Mouse (Mus musculus): Measurements from ENCODE around the gene Tmem255a. TPM values are rescaled to one million over a fixed set of nuclear protein-coding genes. Genes with fewer than 3 reads are reported as not detected.

Gene Tmem255a
- polyA plus RNA-seq, 1 experiment: not detected

- no peaks in the 10 kb centered on the region for H3K4me1 ChIP-seq (ENCODE audit: control insufficient read depth, insufficient read depth, low read length)
- no peak overlapping the region for H3K27ac ChIP-seq (ENCODE audit: insufficient read depth, low read depth, low read length)
- H3K4me3 ChIP-seq (ENCODE audit: insufficient read depth, low read depth, low read length): no peak overlapping the region
- 45% methylated on average over 2 of the region's 2 CpGs for WGBS
- TF ChIP-seq CTCF (IDR thresholded peaks at IDR 0.05; ENCODE audit: insufficient read depth, low read depth, low read length): no peak
- no peak for TF ChIP-seq POLR2A (IDR thresholded peaks at IDR 0.05; ENCODE audit: insufficient read depth, low read depth, low read length)
These were observed 29.5 kb downstream of the Tmem255a start for GRCm38 (mm10) chrX:38222757-38223156.

- no peaks in the 10 kb centered on the region for H3K4me1 ChIP-seq (ENCODE audit: control insufficient read depth, insufficient read depth, low read length)
- TF ChIP-seq POLR2A (IDR thresholded peaks at IDR 0.05; ENCODE audit: insufficient read depth, low read depth, low read length) (no peak), CTCF (IDR thresholded peaks at IDR 0.05; ENCODE audit: insufficient read depth, low read depth, low read length) (no peak)
- H3K27ac ChIP-seq (ENCODE audit: insufficient read depth, low read depth, low read length): no peak overlapping the region
- no peak overlapping the region for H3K4me3 ChIP-seq (ENCODE audit: insufficient read depth, low read depth, low read length)
- 76% methylated on average over 2 of the region's 2 CpGs for WGBS
These were observed 34.6 kb downstream of the Tmem255a start for GRCm38 (mm10) chrX:38217676-38217991.

- Histone ChIP-seq H3K27ac (ENCODE audit: insufficient read depth, low read depth, low read length) (no peak overlapping the region), H3K4me1 (ENCODE audit: control insufficient read depth, insufficient read depth, low read length) (no peaks in the 10 kb centered on the region), H3K4me3 (ENCODE audit: insufficient read depth, low read depth, low read length) (no peak overlapping the region)
- WGBS: 70% methylated on average over 9 of the region's 9 CpGs
- TF ChIP-seq CTCF (IDR thresholded peaks at IDR 0.05; ENCODE audit: insufficient read depth, low read depth, low read length) (no peak), POLR2A (IDR thresholded peaks at IDR 0.05; ENCODE audit: insufficient read depth, low read depth, low read length) (no peak)
These were observed 35.1 kb downstream of the Tmem255a start for GRCm38 (mm10) chrX:38216986-38217675.

GRCm38 (mm10) chrX:38207392-38207791 lies 44.8 kb downstream of the Tmem255a start:
- 60% methylated on average over 1 of the region's 1 CpGs for WGBS
- H3K4me1 ChIP-seq (ENCODE audit: control insufficient read depth, insufficient read depth, low read length): 0 out of 2 replicates have a peak, but pooled peaks cover 4% of the 10 kb centered on the region
- no peak overlapping the region for H3K27ac ChIP-seq (ENCODE audit: insufficient read depth, low read depth, low read length)
- TF ChIP-seq CTCF (IDR thresholded peaks at IDR 0.05; ENCODE audit: insufficient read depth, low read depth, low read length) (no peak), POLR2A (IDR thresholded peaks at IDR 0.05; ENCODE audit: insufficient read depth, low read depth, low read length) (no peak)
- H3K4me3 ChIP-seq (ENCODE audit: insufficient read depth, low read depth, low read length): no peak overlapping the region

GRCm38 (mm10) chrX:38201816-38202215 lies 50.4 kb downstream of the Tmem255a start:
- Histone ChIP-seq H3K27ac (ENCODE audit: insufficient read depth, low read depth, low read length) (peak overlapping the region; percentile 64), H3K4me1 (ENCODE audit: control insufficient read depth, insufficient read depth, low read length) (peaks cover 7% of the 10 kb centered on the region; the same call in 1 of the 2 replicates), H3K4me3 (ENCODE audit: insufficient read depth, low read depth, low read length) (no peak overlapping the region)
- TF ChIP-seq POLR2A (IDR thresholded peaks at IDR 0.05; ENCODE audit: insufficient read depth, low read depth, low read length) (no peak), CTCF (IDR thresholded peaks at IDR 0.05; ENCODE audit: insufficient read depth, low read depth, low read length) (no peak)
- 27% methylated on average over 2 of the region's 2 CpGs for WGBS

GRCm38 (mm10) chrX:38190458-38190764 lies 61.8 kb downstream of the Tmem255a start:
- H3K4me3 ChIP-seq (ENCODE audit: insufficient read depth, low read depth, low read length): peak overlapping the region; percentile 84
- WGBS: 26% methylated on average over 3 of the region's 3 CpGs
- TF ChIP-seq POLR2A (IDR thresholded peaks at IDR 0.05; ENCODE audit: insufficient read depth, low read depth, low read length) (no peak), CTCF (IDR thresholded peaks at IDR 0.05; ENCODE audit: insufficient read depth, low read depth, low read length) (no peak)
- no peak overlapping the region for H3K27ac ChIP-seq (ENCODE audit: insufficient read depth, low read depth, low read length)
- H3K4me1 ChIP-seq (ENCODE audit: control insufficient read depth, insufficient read depth, low read length): no peaks in the 10 kb centered on the region

GRCm38 (mm10) chrX:38189552-38190457 lies 62.4 kb downstream of the Tmem255a start, which contains the start of gene Zbtb33:
TSS of gene Zbtb33 (plus strand) at chrX:38189793.
- Histone ChIP-seq H3K4me3 (ENCODE audit: insufficient read depth, low read depth, low read length) (peak within 1 kb of the TSS; percentile 84), H3K4me1 (ENCODE audit: control insufficient read depth, insufficient read depth, low read length) (no peaks in the 10 kb centered on the region), H3K27ac (ENCODE audit: insufficient read depth, low read depth, low read length) (peak within 1 kb of the TSS; percentile 70; the same call in 1 of the 2 replicates)
- TF ChIP-seq CTCF (IDR thresholded peaks at IDR 0.05; ENCODE audit: insufficient read depth, low read depth, low read length) (peak; percentile 60), POLR2A (IDR thresholded peaks at IDR 0.05; ENCODE audit: insufficient read depth, low read depth, low read length) (peak; percentile 37; the same call in 1 of the 2 replicates)
- 19% methylated on average over 71 of the region's 72 CpGs for WGBS

GRCm38 (mm10) chrX:38185520-38185919 lies 66.7 kb downstream of the Tmem255a start:
- H3K4me3 ChIP-seq (ENCODE audit: insufficient read depth, low read depth, low read length): no peak overlapping the region
- TF ChIP-seq CTCF (IDR thresholded peaks at IDR 0.05; ENCODE audit: insufficient read depth, low read depth, low read length): no peak
- no peak for TF ChIP-seq POLR2A (IDR thresholded peaks at IDR 0.05; ENCODE audit: insufficient read depth, low read depth, low read length)
- peaks cover 5% of the 10 kb centered on the region; the same call in 1 of the 2 replicates for H3K4me1 ChIP-seq (ENCODE audit: control insufficient read depth, insufficient read depth, low read length)
- H3K27ac ChIP-seq (ENCODE audit: insufficient read depth, low read depth, low read length): no peak overlapping the region
- 25% methylated on average over 2 of the region's 2 CpGs for WGBS

Data from olfactory bulb, adult 2 months (tissue).